Mouse (Mus musculus) cerebellum, postnatal 4 days (tissue): ENCODE results near the gene Cer1.

ENCODE experiments used
- DNase-seq, 2 experiments: peaks; one replicate each; pipeline ENCODE4 v3.0.0; 2022; ENCODE audit warnings: low spot score in 2 of 2, mixed read lengths in 1 of 2

Gene Cer1

DNA sequence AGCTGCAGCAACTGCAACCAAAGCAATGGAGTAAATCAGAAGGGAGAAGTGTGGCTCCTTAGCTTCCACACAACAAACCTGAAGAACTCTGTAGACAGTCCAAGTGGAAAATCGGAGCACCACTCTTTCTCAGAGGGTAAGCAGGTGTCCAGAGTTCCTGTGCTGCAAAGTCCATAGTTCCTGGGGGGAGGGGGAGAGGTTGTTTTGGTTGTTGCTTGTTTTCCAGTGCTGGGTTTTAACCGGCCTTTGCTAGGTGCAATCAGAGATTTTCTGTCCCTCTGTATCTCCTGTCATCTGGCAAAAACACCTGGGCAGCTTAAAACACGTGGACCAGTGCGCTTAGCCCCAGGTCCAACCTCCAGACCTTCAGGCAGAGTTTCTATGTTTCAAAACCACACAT, 10.2 kb downstream of the Cer1 start:
- DNase-seq: no peak

DNA sequence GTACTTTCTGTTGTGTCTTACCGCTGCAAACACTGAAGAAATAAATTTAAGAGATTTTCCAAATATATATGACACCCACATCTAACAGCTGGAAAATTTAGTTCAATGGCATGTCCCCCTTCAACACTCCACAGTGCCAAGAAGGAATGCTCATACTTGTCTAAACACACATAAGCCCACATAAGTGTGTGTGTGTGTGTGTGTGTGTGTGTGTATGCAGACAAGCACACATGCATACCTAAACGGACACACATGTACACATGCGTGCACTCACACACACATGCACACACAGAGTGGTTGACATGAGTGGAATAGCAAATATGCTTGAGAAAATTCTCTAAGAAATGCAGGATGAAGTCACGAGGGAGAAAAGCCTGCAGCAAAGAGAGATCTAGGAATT, 12.4 kb downstream of the Cer1 start:
- no peak for DNase-seq

DNA sequence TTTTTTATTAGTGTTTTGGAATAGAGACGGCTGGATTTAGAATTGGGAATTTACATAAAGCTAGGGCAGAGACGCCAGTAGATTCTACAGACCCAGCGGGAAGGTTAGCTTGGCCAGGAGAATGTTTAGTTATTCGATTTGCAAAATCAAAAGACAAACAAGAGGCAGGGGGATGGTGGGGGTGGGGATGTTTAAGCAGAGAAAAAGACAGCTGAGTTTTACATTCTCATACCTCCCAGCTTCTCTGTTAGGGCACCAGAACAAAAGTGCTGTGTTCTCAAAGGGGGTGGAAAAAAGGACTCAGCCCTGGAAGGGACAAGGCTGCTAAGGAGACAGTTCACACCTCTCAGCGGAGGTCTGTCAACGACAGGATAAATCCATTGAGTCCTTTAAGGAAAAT, 12.8 kb downstream of the Cer1 start:
- DNase-seq: no peak

DNA sequence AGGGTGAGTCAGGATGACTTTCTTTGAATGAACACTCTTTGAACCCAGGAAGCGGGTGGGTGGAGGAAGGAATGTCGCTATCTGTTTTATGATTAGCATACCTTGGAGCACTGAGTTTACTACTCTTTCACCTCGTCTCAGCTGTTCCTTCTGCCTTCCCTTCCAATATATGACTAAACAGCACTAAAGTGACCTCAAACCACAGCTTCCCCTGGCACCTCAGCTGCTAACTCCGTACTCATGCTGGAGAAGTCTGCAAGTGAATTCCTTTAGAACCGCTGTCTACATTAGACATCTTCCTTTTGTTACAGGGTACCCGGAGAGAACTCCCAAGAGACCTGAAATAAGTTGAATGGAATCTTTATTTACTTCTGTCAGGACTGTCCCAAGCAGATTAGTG, 14.0 kb downstream of the Cer1 start:
- no peak for DNase-seq

DNA sequence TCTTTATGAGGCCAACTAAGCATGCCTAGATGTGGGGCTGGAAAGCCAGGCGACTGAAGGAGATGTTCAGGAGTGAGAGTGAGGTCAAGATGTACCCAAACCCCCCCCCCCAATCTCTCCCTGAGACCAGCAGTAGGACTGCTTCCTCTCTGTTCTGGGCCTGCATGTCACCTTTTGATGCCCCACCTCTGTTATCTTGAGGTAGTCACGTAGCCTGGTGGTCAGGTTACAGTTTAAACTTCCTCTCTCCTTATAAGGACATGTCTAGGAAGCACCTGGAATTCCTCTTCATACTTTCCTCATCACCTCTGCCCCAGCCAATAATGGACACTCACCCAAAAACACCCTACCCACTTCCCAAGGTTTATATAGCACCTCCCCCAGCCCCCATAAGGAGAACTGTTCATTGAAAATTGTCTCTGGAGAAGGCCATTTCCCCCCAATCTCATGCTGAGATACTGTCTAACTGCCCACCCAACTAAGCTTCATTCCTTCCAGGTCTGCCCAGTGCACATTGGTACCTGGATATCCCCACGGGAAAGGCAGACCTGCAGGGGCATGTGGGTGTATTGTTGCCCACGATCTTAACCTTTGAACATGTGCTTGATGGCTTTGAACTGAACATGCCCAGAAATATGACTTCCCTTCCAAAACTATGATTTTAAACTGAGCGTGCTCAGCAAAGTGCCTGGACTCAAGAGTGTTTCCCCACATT, 17.1 kb downstream of the Cer1 start:
- DNase-seq: no peak

DNA sequence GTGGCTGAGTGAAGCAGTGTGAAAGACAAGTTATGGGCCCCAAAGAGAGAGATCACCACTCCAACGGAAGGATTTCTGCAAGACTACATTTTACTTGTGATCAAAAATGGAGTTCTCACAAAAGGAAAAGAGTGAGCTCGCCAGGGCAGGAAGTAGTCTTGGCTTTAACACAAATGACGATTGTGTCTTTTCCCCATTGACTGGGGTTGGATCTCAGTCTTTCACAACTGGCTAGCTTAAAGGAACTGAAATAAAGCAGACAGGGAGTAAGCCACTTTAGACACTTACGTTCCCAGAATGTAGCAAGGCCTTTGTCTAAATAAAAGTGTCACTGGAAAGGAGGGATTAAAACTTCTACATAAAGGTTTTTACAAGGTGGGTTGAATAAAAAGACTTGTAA, 17.8 kb downstream of the Cer1 start:
- DNase-seq: no peak

DNA sequence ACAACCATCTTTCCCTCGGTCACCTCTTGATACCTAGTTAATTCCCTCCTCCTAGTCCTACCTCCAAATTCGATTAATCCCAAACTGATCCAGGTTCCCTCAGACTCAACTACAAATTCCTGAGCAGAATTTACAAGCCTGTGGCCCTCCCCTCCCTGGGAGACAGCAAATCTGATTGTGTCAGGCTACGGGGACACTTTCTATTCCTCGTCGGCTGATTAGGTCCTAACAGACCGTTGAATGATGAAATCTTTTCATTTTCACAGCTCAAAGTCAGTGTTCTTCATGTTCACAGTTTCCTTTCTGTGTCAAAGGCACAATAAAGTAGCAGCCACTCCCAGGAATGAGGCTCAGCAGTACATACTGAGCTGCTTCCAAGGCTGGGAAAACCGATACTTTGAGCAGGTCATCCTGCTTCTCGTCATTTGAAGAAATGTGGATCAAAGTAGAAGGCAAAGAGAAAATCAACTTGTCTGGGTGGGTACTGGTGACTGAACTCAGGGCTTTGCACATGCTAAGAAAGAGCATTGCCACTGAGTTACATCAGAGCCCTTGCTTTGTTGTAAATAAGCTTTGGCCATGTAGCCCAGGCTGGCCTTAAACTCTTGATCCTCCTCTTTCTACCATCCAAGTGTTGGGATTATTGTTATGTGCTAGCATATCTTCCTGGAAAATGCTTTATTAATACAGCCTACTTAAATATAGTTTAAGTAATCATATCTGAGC, 19.8 kb downstream of the Cer1 start:
- no peak for DNase-seq

DNA sequence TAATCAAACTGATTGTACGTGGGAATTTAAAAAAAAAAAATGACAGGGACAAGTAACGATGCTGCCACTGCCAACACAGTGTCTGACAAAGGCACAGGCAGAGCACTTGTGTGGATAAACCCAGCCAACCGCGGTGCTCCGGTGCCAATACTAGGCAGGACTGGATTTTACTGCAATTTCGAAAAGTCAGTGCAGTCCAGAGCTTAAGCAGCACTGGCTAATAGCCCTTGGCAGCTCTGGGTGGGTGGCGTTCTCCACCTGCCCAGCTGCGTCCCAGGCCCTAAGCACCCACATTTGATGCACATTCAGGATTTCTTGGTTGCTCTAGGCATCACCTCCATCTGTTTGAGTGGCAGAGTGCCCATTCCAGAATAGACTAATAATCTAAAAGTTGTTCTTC, 21.6 kb downstream of the Cer1 start:
- DNase-seq: peak in 1 of 2 experiments; percentile 37

DNA sequence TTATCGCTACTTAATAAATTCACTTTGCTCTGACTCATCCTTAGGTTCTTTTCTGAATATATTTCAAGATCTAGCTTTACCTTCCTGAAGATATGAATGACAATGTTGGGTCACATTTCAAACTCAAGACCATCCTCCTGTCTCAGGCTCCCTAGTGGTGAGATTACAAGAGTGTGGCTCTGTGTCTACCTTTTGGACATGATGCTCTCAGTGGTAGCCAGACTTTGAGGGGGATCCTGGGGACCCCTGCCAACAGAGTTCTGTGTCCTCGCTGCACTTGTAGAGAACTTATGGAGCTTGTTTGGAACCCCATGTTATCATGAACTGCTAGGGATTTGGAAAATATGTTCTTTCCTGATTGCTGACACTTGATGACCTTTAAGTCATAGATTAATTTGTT, 23.5 kb downstream of the Cer1 start:
- DNase-seq: no peak

DNA sequence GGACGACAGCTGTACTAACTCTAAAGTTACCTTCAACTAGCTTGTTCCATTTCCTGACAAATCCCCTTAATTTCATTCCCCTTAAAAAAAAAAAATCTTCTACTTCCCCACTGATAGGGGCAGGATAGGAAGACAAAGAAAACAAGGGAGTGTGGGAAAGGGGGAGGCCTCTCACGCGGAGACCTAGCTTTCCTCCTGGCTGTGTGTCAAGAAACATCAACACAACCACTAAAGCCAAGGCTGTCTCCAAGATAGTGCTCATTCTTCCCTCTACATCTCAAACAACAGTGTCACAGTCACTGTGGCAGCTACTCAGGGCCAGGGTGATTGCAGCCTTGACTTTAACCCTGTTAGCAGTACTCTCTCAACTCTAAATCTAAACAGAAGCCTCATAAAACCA, 24.4 kb downstream of the Cer1 start:
- DNase-seq: no peak

DNA sequence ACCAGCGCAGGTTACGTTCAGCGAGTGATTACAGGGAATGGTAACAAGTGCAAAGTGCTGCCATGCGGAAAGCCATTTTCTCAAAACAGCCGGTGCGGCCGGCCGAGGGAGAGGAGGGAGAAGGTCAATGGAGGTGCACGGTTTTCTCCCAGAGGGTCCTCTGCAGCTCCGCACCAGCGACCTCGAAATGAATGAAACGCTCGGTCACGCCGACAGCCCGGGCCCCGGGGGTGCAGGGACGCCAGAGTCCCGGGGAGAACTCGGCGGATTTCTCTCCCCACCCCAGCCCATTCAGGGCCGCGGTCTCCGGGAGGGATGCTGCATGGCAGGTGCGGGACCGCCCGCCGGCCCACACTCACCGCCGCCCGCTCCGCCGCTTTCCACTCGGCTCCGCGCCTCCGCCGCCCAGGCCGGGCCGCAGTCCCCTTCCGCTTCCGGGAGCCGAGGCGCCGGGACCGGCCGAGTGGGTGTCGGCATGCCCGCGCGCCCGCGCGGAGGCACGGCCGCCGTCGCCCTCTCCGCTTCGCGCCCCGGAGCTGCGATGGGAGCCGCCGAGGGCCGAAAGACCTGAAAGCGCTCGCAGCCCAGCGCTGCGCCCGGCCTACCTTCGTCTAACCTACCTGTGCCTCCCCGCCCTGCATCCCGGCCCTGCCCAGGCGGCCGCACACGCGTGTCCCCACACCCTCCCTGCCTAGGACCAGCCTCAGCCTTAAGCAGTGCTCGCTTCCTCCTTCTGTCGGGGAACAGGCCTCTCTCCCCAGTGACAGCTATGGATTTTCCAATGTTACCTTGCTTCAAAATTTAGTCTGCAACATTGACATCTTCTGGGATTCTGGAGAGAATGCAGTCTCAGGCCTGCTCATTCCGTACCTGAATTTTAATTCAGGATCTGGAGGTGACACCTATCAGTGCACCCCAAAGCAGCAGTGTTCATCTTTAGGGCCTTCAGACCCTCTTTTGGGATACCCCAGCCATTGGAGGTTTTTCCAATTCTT, 25.5 kb downstream of the Cer1 start, which contains the start of gene Zdhhc21:
TSS of gene Zdhhc21 (minus strand) at position 828 of the 995 bp plus-strand sequence.
- DNase-seq: peak; percentile 70 to 77

DNA sequence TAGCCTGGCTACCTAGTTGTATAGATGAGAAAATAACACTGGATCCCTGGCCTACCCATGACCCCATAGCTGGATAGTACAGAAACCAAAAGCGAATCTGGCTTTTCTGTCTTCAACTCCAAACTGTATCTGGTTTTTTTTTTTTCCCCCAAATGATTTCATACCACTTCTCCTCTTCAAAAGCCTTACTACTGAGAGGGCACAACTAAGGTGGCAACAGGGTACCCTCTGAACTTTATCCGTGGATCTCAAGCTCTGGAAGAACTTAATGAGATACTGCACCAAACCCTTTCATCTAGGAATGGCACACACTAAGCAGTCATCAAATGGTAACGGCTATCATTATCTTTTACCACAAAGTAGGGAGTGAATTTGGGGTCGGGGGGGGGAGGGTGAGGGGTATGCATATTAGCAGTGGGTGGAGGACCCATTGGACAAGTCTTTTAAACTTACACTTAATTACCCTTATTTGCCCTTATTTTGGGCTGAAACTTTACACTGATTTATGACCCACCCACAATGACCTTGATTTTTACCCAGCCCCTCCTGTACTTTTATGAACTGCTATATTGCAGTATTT, 26.4 kb downstream of the Cer1 start:
- no peak for DNase-seq

DNA sequence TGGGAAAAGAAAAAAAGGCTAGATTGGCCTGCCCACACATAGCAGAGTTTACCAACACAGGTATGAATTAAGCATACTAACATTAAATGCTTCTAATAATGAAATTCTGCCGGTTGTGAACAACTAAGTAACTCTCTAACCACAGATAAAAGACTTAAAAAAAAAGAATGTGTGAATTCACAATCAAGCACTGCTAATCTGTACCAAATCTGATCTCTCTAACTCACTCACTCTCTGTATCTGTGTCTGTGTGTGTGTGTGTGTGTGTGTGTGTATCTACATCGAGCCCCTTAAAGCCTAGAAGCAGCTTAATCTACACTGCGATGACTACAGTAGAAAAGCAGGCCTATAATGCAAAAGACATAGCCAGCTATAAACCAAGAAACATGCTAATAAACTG, 28.0 kb downstream of the Cer1 start:
- no peak for DNase-seq

DNA sequence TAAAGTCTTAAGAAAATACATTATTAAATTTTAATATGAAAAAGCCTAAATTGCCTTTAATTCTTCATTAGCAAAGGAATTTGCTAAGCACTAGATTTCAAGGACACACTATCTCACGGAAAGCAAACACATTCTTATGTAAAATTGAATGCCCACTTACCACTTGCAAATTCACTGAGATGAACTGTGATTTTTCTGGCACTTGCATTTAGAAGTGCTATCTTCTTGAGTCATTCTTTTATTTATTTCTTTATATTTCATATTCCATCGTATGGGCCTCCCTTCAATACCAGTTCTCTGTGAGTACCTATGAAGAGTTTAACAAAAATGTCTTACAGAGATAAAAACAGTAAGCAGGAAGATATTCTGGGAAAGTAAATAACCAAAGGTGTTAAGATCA, 31.1 kb downstream of the Cer1 start:
- DNase-seq: no peak

DNA sequence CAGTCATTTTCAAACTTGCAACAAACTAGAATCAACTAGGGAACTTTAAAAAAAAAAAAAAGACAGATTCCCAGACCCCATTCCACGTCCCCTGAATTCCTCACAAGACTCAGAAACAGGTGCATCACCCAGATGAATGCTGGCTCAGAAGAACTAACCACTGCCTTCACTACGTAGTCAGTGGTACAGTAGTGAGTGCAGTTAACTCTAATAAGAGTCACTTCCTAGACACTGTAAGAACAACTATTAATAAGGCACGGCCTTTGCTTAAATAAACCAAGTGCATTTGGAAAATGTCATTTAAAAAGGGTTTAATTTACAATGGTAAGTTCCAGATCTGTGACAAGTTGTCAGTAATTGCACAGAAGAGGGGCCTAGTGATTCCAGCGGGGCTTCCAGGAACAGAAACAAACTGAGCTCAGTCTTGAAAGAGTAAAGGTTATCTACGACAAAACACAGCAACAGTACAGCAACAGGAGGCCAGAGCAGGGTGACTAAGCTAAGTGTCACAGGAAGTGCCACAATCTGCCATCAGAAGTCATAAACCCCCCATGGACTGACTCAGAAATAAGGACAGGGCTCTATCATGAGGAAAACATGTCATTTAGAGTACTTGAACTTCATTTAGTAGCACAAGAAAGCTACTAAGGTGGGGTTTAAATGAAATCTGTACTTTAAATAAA, 36.3 kb downstream of the Cer1 start:
- no peak for DNase-seq

DNA sequence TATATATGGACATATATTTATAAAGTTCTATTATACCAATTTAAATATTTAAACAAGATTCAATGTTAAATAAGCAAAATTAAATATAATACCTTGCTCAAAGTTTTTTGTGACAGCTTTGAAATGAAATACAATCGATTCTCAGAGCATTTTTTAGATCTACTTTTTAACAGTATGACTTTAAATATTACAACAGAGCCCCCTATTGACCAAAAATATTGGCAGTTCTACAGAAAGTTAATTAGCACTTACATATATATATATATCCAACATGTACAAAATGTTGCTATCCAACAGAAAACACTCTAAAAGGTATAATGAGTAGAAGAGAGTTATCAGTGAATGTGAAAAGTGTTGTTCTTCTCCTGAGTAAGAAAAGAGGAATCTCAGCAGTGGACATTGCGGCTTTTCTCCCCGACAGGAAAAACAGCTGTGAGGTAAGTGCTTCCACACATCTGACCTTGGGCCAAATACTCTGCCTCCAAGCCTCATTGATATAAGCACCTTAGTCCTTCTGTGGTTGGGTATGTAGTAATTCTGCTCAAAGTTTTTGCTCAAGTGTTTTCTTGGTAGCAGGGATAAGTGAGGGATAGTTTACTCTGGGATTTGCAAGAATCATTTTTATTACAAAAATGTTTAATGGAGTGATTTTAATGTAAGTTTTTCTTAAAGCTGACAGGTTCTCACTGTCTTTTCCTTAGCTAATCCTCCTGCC, 47.3 kb downstream of the Cer1 start:
- no peak for DNase-seq
